Mouse (Mus musculus) olfactory bulb, adult 2 months (tissue): Measurements from ENCODE around the gene Phactr1.

ENCODE experiments used
- CTCF ChIP-seq: fragments of 200-500 bp; IDR thresholded peaks from 2 replicates; pipeline ENCODE4 v1.5.1; 2012; ENCODE audit warnings: low read depth, mild to moderate bottlenecking, low read length, moderate library complexity; ENCODE audit not compliant: insufficient read depth
- POLR2A ChIP-seq: fragments of 200-500 bp; IDR thresholded peaks from 2 replicates; pipeline ENCODE4 v1.6.1; 2012; ENCODE audit warnings: mild to moderate bottlenecking, low read depth, low read length, moderate library complexity; ENCODE audit not compliant: insufficient read depth

DNA sequence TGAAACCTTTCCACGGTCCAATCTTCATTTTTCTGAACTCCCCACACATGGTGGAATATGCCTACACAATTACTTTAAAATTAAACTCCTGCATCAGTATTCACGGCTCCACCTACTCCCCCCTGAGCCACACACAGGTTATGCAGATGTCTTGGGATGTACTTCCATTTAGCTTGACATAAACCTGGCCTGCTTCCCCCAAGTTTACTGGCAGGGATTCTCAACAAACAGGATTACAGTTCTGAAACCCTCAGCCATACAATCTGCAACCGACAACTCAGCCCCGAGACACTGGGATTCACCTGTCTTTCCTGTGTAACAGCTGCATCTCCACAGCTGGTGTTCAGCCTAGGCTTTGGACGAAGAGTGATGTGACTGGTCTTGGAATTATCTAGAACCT lies 210.2 kb downstream of the Phactr1 start:
- no peak for TF ChIP-seq CTCF
- TF ChIP-seq POLR2A, result no peak
